Mouse (Mus musculus) myocyte (in vitro differentiated cells): ENCODE results near the gene Rhox7a.
"Not testable (repeated sequence)": the region's sequence is repeated elsewhere in the genome, so short reads cannot be mapped to it uniquely, and the experiment has no call there.

Experiments used
- E2F4 ChIP-seq: IDR thresholded peaks from one replicate; pipeline ENCODE4 v1.6.1; 2011; ENCODE audit warnings: mild to moderate bottlenecking, control low read depth, moderate library complexity; ENCODE audit not compliant: insufficient read depth
- POLR2A ChIP-seq: IDR thresholded peaks from one replicate; pipeline ENCODE4 v1.6.1; 2011; ENCODE audit warnings: low read depth, mild to moderate bottlenecking, control low read depth, moderate library complexity; ENCODE audit not compliant: insufficient read length

GRCm38 (mm10) chrX:37826610-37827009 is 4.9 kb upstream of the Rhox7a start, which contains the start of gene Rhox6:
- TF ChIP-seq POLR2A, E2F4: not testable (repeated sequence)
